Mouse (Mus musculus): ENCODE data around the gene Rpl27.

DNA sequence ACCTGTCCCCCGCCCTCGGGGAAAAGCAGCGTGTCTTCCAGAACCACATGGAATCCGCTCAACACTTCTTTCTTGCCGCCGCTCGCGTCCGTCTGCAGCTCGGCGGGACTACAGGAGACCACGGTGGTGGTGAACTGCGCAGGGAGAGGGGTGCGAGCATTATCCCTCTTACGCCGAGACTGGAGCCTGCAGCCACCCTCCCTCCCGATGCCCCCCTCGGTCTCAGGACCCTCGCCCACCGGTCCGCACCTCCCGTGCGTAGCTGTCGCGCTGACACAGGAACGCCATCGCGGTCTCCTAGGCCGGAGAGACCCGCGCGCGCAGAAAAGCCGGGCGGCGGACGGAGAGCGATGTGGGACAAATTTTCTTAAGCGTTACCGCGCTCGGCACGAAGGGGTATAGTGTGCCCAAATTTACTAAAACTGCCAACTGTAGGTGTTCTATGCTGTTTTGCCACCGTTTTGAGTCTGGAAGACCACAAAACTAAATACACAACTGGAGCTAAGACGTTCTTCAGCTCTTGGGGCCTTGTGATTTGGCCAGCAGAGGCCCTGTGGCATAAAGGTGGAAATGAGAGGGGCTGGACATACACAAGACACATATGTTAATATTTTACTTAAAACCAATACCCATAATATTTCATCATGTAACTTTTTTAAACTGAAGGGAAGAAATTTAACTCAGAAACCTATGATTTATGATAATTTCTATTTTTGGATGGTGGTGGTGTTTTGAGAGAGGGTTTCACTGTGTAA lies 24.8 kb upstream of the Rpl27 start, which contains the start of gene Aarsd1:
- TF ChIP-seq CTCF (IDR thresholded peaks at IDR 0.05; ENCODE audit: control insufficient read depth, insufficient read depth, insufficient read length) (no peak), FOSL1 (IDR thresholded peaks at IDR 0.05; ENCODE audit: insufficient read depth, low read length, poor library complexity, severe bottlenecking) (no peak), MYOD1 (IDR thresholded peaks at IDR 0.05; ENCODE audit: control insufficient read depth, insufficient read length, low read depth) (no peak)

All from C2C12 (cell line).